Mouse (Mus musculus): ENCODE results near the gene Ptprg.

Gene Ptprg

GRCm38 (mm10) chr14:12143941-12144485 is 590.7 kb downstream of the Ptprg start:
- DNase-seq (ENCODE audit: low spot score in 2 of 2): no peak

- DNase-seq (ENCODE audit: low spot score in 2 of 2): no peak
Observed at GRCm38 (mm10) chr14:12145919-12146318, 592.6 kb downstream of the Ptprg start.

- DNase-seq (ENCODE audit: low spot score in 2 of 2): no peak
Observed at GRCm38 (mm10) chr14:12149529-12149928, 596.2 kb downstream of the Ptprg start.

GRCm38 (mm10) chr14:12151927-12152326 is 598.6 kb downstream of the Ptprg start:
- DNase-seq (ENCODE audit: low spot score in 2 of 2): no peak

GRCm38 (mm10) chr14:12152748-12153147 is 599.4 kb downstream of the Ptprg start:
- DNase-seq (ENCODE audit: low spot score in 2 of 2): no peak

GRCm38 (mm10) chr14:12153599-12153998 is 600.3 kb downstream of the Ptprg start:
- DNase-seq (ENCODE audit: low spot score in 2 of 2): no peak

- no peak for DNase-seq (ENCODE audit: low spot score in 2 of 2)
Observed at GRCm38 (mm10) chr14:12161738-12162310, 608.5 kb downstream of the Ptprg start.

GRCm38 (mm10) chr14:12162331-12162854 is 609.1 kb downstream of the Ptprg start:
- no peak for DNase-seq (ENCODE audit: low spot score in 2 of 2)

- no peak for DNase-seq (ENCODE audit: low spot score in 2 of 2)
Observed at GRCm38 (mm10) chr14:12163196-12163595, 609.9 kb downstream of the Ptprg start.

- DNase-seq (ENCODE audit: low spot score in 2 of 2): no peak
Observed at GRCm38 (mm10) chr14:12167215-12167614, 613.9 kb downstream of the Ptprg start.

GRCm38 (mm10) chr14:12167651-12168050 is 614.3 kb downstream of the Ptprg start:
- DNase-seq (ENCODE audit: low spot score in 2 of 2): no peak

GRCm38 (mm10) chr14:12177436-12177835 is 624.1 kb downstream of the Ptprg start:
- DNase-seq (ENCODE audit: low spot score in 2 of 2): no peak

- no peak for DNase-seq (ENCODE audit: low spot score in 2 of 2)
Observed at GRCm38 (mm10) chr14:12178645-12179044, 625.3 kb downstream of the Ptprg start.

- DNase-seq (ENCODE audit: low spot score in 2 of 2): no peak
Observed at GRCm38 (mm10) chr14:12180116-12180515, 626.8 kb downstream of the Ptprg start.

GRCm38 (mm10) chr14:12185040-12185439 is 631.7 kb downstream of the Ptprg start:
- no peak for DNase-seq (ENCODE audit: low spot score in 2 of 2)

GRCm38 (mm10) chr14:12188352-12188751 is 635.0 kb downstream of the Ptprg start:
- no peak for DNase-seq (ENCODE audit: low spot score in 2 of 2)

GRCm38 (mm10) chr14:12189266-12189665 is 635.9 kb downstream of the Ptprg start:
- DNase-seq (ENCODE audit: low spot score in 2 of 2): no peak

- DNase-seq (ENCODE audit: low spot score in 2 of 2): no peak
Observed at GRCm38 (mm10) chr14:12189717-12190600, 636.6 kb downstream of the Ptprg start.

- no peak for DNase-seq (ENCODE audit: low spot score in 2 of 2)
Observed at GRCm38 (mm10) chr14:12191076-12191475, 637.7 kb downstream of the Ptprg start.

GRCm38 (mm10) chr14:12198735-12199134 is 645.4 kb downstream of the Ptprg start:
- DNase-seq (ENCODE audit: low spot score in 2 of 2): no peak

GRCm38 (mm10) chr14:12199956-12200950 is 646.9 kb downstream of the Ptprg start:
- no peak for DNase-seq (ENCODE audit: low spot score in 2 of 2)
